Mouse (Mus musculus) stomach, postnatal 0 days (tissue): ENCODE results near the gene Gm17087. TPM values are rescaled to one million over a fixed set of nuclear protein-coding genes. Genes with fewer than 3 reads are reported as not detected.
A peak's percentile ranks its signal among the peaks of the same experiment; 100 is the strongest.

Source experiments
- ATAC-seq: fragments of 200-750 bp; cut with Nextera tagmentation; 2 replicates; pipeline ENCODE4 v1.8.0; 2017; ENCODE audit not compliant: low FRiP score, low TSS enrichment
- DNase-seq: peaks from one replicate; pipeline ENCODE4 v3.0.0-alpha.2; 2016; ENCODE audit warnings: low spot score
- H3K27ac ChIP-seq: fragments of 300-500 bp; sonication (generic); replicated peaks from 2 replicates; pipeline ENCODE4 v1.5.1; 2014; ENCODE audit warnings: mild to moderate bottlenecking, control low read depth
- H3K27me3 ChIP-seq: fragments of 300-500 bp; sonication (generic); 2 replicates; pipeline ENCODE4 v1.6.1; 2014; ENCODE audit warnings: low read length; ENCODE audit not compliant: control insufficient read depth, insufficient read depth
- H3K36me3 ChIP-seq: fragments of 300-500 bp; sonication (generic); 2 replicates; pipeline ENCODE4 v1.6.1; 2014; ENCODE audit warnings: low read length, mixed read lengths; ENCODE audit not compliant: control insufficient read depth, insufficient read depth
- H3K4me1 ChIP-seq: fragments of 300-500 bp; sonication (generic); replicated peaks from 2 replicates; pipeline ENCODE4 v1.6.1; 2014; ENCODE audit warnings: antibody characterized with exemption; ENCODE audit not compliant: control insufficient read depth, insufficient read depth
- H3K4me2 ChIP-seq: fragments of 300-500 bp; sonication (generic); replicated peaks from 2 replicates; pipeline ENCODE4 v1.6.1; 2014; ENCODE audit warnings: low read depth, mild to moderate bottlenecking, control low read depth, moderate library complexity
- H3K4me3 ChIP-seq: fragments of 300-500 bp; sonication (generic); 2 replicates; pipeline ENCODE4 v1.5.1; 2014; ENCODE audit warnings: low read depth, low read length, control low read depth
- H3K9ac ChIP-seq: fragments of 300-500 bp; sonication (generic); 2 replicates; pipeline ENCODE4 v1.6.1; 2014; ENCODE audit warnings: mild to moderate bottlenecking, low read length, control low read depth, mixed read lengths
- H3K9me3 ChIP-seq: fragments of 300-500 bp; sonication (generic); 2 replicates; pipeline ENCODE4 v1.6.1; 2016; ENCODE audit warnings: low read length; ENCODE audit not compliant: control insufficient read depth
- CTCF ChIP-seq: IDR thresholded peaks from 2 replicates; pipeline ENCODE4 v1.5.1; 2016; ENCODE audit warnings: antibody characterized with exemption, low read depth, mild to moderate bottlenecking, moderate library complexity
- EP300 ChIP-seq: optimal IDR thresholded peaks from 2 replicates; pipeline ENCODE3; 2016; ENCODE audit warnings: antibody characterized with exemption
- WGBS: fragments of 180-500 bp; shearing (Covaris S2); extraction: QIAGEN DNeasy Blood & Tissue Kit; methylation state at CpG from one replicate; pipeline ENCODE4 v1.1.7; 2014; 5-methylcytosine and 5-hydroxymethylcytosine counted together
- polyA plus RNA-seq: library from polyadenylated mRNA; unstranded; fragments of >200 nt; fragmentation: Nextera tagmentation; extraction: Ambion mirVana; gene quantifications from 2 replicates; pipeline ENCODE4 v1.2.1, GENCODE M21; 2015

Gm17087 gene
- polyA plus RNA-seq, 1 experiment from 2014 or later = not detected

GRCm38 (mm10) chr17:8536522-8536921 lies 30.2 kb downstream of the Gm17087 start:
- no peak for ATAC-seq
- H3K9me3 ChIP-seq = no peaks in the 10 kb centered on the region

DNA sequence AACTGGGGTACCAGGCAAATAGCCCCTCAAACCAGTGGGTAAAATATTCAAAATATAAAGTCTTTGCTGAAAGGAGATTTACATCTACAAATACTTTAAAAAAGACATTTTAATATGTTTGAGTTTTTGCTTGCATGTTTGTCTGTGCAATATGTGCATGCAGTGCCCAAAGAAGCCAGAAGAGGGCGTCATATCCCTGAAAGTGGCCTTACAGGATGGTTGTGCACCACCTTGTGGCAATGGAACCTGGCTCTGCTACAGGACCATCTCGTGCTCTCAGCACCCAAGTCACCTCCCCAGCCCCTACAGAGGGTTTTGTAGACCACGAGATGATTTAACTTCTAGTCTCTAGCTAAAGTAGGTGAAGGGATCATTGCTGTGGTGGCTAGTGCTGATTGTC lies 32.9 kb downstream of the Gm17087 start:
- ATAC-seq = no peak
- no peak overlapping the region for H3K27ac ChIP-seq

More at GRCm38 (mm10) chr17:8536522-8536921, 30.2 kb downstream of the Gm17087 start:
- Histone ChIP-seq H3K4me1 (no peaks in the 10 kb centered on the region), H3K4me2 (no peak overlapping the region), H3K27me3 (no peaks in the 10 kb centered on the region), H3K27ac (no peak overlapping the region), H3K9ac (no peak overlapping the region), H3K36me3 (no peaks in the 10 kb centered on the region), H3K4me3 (no peak overlapping the region)
- no peak for TF ChIP-seq EP300
- no peak for TF ChIP-seq CTCF
- WGBS = 65% methylated on average over 6 of the region's 6 CpGs
- DNase-seq = no peak

DNA sequence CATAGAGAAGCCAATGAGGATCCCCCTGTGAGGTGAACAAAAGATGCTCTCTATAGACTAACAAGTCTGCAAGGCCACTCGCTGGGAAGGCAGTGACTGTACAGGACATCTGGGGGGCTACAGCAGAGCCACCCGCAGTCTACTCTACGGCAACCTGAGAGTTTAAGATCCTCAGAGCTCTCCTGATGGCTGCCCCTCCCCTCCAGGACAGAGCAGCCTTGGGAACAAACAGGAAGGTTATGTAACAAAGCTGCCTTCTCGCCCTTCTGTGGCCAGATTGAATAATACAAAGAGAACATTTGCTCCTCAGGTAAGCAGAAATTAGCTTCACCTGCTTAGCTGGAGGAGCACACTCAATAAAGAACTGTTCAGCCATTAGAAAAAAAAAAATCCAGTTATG lies 34.1 kb downstream of the Gm17087 start:
- TF ChIP-seq CTCF (no peak), EP300 (no peak)
- WGBS = 69% methylated on average over 4 of the region's 4 CpGs

More for the DNA sequence above, 32.9 kb downstream of the Gm17087 start:
- Histone ChIP-seq H3K36me3 (no peaks in the 10 kb centered on the region), H3K9me3 (no peaks in the 10 kb centered on the region), H3K27me3 (no peaks in the 10 kb centered on the region), H3K4me3 (no peak overlapping the region), H3K9ac (no peak overlapping the region), H3K4me1 (no peaks in the 10 kb centered on the region), H3K4me2 (no peak overlapping the region)
- no peak for DNase-seq
- TF ChIP-seq EP300 (no peak), CTCF (peak; percentile 50)
- WGBS = 41% methylated on average over 3 of the region's 3 CpGs

GRCm38 (mm10) chr17:8528641-8529040 lies 38.1 kb downstream of the Gm17087 start:
- Histone ChIP-seq H3K4me3 (no peak overlapping the region), H3K27me3 (0 out of 2 replicates have a peak, but pooled peaks cover 4% of the 10 kb centered on the region), H3K4me1 (0 out of 2 replicates have a peak, but pooled peaks cover 6% of the 10 kb centered on the region), H3K4me2 (no peak overlapping the region), H3K9ac (no peak overlapping the region), H3K27ac (no peak overlapping the region), H3K36me3 (no peaks in the 10 kb centered on the region), H3K9me3 (no peaks in the 10 kb centered on the region)
- TF ChIP-seq EP300 (no peak), CTCF (no peak)
- DNase-seq = no peak
- ATAC-seq = no peak
- WGBS = 79% methylated on average over 3 of the region's 3 CpGs

More for the DNA sequence above, 34.1 kb downstream of the Gm17087 start:
- Histone ChIP-seq H3K9ac (no peak overlapping the region), H3K27ac (no peak overlapping the region), H3K9me3 (no peaks in the 10 kb centered on the region), H3K4me2 (no peak overlapping the region), H3K4me1 (no peaks in the 10 kb centered on the region), H3K36me3 (no peaks in the 10 kb centered on the region), H3K4me3 (no peak overlapping the region), H3K27me3 (no peaks in the 10 kb centered on the region)
- DNase-seq (no peak), ATAC-seq (no peak)

GRCm38 (mm10) chr17:8526815-8527261 lies 39.9 kb downstream of the Gm17087 start:
- no peak overlapping the region for H3K27ac ChIP-seq
- H3K9me3 ChIP-seq = no peaks in the 10 kb centered on the region
- H3K27me3 ChIP-seq = 0 out of 2 replicates have a peak, but pooled peaks cover 4% of the 10 kb centered on the region
- H3K4me1 ChIP-seq = 0 out of 2 replicates have a peak, but pooled peaks cover 6% of the 10 kb centered on the region
- H3K4me3 ChIP-seq = peak overlapping the region; percentile 17; the same call in 1 of the 2 replicates
- 13% methylated on average over 9 of the region's 9 CpGs for WGBS
- H3K36me3 ChIP-seq = no peaks in the 10 kb centered on the region
- TF ChIP-seq EP300 (no peak), CTCF (no peak)
- H3K4me2 ChIP-seq = 0 out of 2 replicates have a peak overlapping the region, but pooled peaks have one; percentile 27
- no peak for DNase-seq
- H3K9ac ChIP-seq = no peak overlapping the region
- ATAC-seq = no peak

DNA sequence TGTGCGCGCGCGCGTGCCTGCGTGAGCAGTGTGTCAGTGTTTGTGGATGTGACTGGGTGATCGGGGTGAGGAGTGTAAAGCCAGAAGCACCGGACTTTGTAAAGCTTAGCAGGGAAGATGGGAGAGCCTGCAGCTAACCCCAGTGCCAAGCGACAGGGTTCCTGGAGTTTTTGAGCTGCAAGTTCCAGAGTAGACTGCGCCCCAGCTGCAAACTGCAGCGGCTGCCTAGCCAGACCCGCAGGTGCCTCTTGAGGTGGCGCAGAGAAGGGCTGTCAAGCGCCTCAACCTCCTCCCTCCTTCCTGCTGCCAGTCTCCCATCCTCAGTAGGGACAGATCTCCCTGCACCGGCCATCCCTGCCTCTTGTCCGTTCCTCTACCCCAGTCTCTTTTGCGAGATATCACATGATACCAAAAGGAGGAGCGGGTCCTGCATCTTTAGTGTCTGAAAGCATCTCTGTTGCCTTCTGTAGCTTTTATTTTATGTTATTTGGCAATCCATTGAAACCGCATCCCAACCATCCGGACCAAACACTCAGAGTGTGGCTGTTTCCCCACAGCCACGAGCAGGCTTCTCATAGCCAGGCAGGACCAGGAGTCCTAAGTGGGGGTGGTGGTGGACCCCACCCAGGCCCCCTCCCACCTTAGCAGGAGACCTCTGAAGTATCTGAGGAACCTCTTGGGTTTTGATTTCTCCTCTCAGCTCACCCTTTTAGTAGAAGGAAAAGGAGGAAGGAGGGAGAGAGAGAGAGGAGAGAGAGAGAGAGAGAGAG lies 40.6 kb downstream of the Gm17087 start:
- H3K9me3 ChIP-seq = no peaks in the 10 kb centered on the region
- 0 out of 2 replicates have a peak, but pooled peaks cover 6% of the 10 kb centered on the region for H3K4me1 ChIP-seq
- 0 out of 2 replicates have a peak, but pooled peaks cover 4% of the 10 kb centered on the region for H3K27me3 ChIP-seq
- no peak overlapping the region for H3K27ac ChIP-seq
- H3K36me3 ChIP-seq = no peaks in the 10 kb centered on the region
- H3K4me3 ChIP-seq = peak overlapping the region; percentile 48
- DNase-seq (peak; percentile 26), ATAC-seq (no peak)
- peak overlapping the region; percentile 86 for H3K4me2 ChIP-seq
- 6% methylated on average over 20 of the region's 21 CpGs for WGBS
- no peak overlapping the region for H3K9ac ChIP-seq
- no peak for TF ChIP-seq CTCF
- TF ChIP-seq EP300 = no peak
